Mouse (Mus musculus): ENCODE measurements around the gene Fgfr2.
A peak's percentile ranks its signal among the peaks of the same experiment; 100 is the strongest.
"Not testable (repeated sequence)": the region's sequence is repeated elsewhere in the genome, so short reads cannot be mapped to it uniquely, and the experiment has no call there.

Fgfr2 gene

GRCm38 (mm10) chr7:130631553-130632378, 2491.4 kb downstream of the Fgfr2 start:
- peak in 1 of 2 experiments; percentile 31 for DNase-seq

GRCm38 (mm10) chr7:130630956-130631355, 2492.2 kb downstream of the Fgfr2 start:
- peak in 1 of 2 experiments; percentile 37 for DNase-seq

GRCm38 (mm10) chr7:130629999-130630398, 2493.2 kb downstream of the Fgfr2 start:
- DNase-seq: no peak

DNA sequence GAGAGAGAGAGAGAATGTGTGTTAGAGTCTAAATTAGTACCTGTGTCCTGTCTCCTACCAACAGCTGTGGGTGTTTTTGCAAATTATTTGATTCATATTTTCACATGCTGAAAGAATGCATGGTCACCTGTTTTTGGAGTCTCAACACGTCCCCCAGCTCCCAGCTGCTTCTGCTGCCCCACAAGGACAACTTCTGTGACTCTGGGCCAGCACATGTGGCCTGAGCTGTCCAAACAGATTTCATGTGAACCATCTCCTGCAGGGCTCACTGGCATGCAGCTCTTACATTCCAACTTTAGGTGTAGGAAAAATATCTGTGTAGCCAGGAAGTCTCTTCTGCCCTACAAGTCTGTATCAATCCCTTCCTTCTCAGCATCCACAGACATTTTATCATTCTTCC, 2494.5 kb downstream of the Fgfr2 start:
- no peak for DNase-seq

GRCm38 (mm10) chr7:130625361-130625760, 2497.8 kb downstream of the Fgfr2 start:
- peak; percentile 42 for DNase-seq

GRCm38 (mm10) chr7:130624299-130624698, 2498.9 kb downstream of the Fgfr2 start:
- DNase-seq: no peak

- peak in 1 of 2 experiments; percentile 16 for DNase-seq
Observed at GRCm38 (mm10) chr7:130622359-130622758, 2500.8 kb downstream of the Fgfr2 start.

- no peak for DNase-seq
Observed at GRCm38 (mm10) chr7:130621953-130622352, 2501.2 kb downstream of the Fgfr2 start.

- DNase-seq: no peak
Observed at GRCm38 (mm10) chr7:130621068-130621467, 2502.1 kb downstream of the Fgfr2 start.

GRCm38 (mm10) chr7:130617591-130617990, 2505.6 kb downstream of the Fgfr2 start:
- DNase-seq: no peak

DNA sequence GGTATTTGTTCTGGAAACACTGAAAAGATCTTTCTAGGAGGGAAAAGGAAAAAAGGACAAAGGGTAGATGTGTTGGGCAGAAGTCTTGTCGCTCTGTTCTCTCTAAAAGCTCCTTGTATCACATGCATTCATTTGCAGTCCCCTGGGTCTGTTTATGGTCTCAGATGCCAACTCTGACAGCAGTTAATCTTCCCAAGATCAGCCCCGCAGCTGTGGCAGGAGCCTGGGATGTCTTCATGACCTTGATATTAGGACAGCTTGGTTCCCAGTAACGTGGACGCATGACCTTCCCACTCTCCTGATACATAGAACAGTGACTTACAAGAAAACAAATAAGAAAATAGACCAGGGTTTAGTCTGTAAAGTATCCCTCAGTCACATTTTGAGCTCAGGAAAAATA, 2509.2 kb downstream of the Fgfr2 start:
- no peak for DNase-seq

- DNase-seq: no peak
Observed at GRCm38 (mm10) chr7:130606958-130607357, 2516.2 kb downstream of the Fgfr2 start.

- DNase-seq: no peak
Observed at GRCm38 (mm10) chr7:130605111-130605510, 2518.0 kb downstream of the Fgfr2 start.

DNA sequence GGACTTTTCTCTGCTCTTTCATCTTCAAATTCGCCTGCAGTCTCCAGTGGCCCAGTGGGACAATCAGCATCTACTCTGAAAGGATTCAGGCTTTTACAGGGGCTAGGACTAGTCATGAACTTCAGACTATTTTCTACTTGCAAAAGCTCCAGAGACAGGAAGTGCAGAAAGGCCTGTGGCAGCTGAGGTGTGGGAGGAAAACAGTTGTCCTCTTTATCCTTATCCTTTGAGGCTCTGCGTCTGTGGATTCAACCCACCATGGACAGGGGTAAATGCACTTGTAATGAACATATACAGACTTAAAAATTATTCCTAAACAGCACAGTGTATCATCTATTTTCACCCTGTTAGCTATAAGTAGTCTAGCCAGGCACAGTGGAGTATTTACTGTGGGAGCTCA, 2518.8 kb downstream of the Fgfr2 start:
- DNase-seq: no peak

GRCm38 (mm10) chr7:130603556-130603955, 2519.6 kb downstream of the Fgfr2 start:
- DNase-seq: no peak

DNA sequence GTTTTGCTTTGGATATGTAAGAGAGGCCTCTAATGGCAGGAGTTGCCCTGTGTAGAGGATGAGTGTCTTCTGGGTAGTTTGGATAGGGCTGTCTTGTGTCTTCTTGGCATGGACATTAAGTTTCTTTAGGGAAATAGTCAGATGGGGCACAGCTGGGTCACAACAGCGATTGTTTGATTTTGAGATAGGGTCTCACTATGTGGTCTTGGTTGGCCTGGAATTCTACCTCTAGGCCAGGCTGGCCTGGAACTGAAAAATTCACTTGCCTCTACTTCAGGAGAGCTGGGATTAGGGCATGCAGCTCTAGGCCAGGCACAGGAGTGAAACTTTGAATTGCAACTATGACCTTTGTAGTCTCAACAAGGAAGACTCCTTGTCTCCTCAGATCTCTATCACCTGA, 2520.3 kb downstream of the Fgfr2 start:
- no peak for DNase-seq

- DNase-seq: no peak
Observed at GRCm38 (mm10) chr7:130600546-130600945, 2522.6 kb downstream of the Fgfr2 start.

DNA sequence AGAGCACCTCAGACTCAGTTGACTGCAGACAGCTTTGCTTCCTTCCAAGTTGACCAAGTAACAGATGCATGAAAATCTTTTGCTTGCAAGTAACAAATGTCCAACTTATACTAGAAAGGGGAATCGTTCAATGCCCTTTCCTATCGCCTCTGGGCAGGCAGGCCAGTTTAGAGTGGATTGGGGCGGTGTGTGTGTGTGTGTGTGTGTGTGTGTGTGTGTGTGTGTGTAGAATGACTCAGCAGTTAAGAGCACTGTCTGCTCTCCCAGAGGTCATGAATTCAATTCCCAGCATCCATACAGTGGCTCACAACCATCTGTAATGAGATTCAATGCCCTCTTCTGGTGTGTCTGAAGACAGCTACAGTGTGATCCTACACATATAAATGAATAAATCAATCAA, 2523.1 kb downstream of the Fgfr2 start:
- DNase-seq: no peak

DNA sequence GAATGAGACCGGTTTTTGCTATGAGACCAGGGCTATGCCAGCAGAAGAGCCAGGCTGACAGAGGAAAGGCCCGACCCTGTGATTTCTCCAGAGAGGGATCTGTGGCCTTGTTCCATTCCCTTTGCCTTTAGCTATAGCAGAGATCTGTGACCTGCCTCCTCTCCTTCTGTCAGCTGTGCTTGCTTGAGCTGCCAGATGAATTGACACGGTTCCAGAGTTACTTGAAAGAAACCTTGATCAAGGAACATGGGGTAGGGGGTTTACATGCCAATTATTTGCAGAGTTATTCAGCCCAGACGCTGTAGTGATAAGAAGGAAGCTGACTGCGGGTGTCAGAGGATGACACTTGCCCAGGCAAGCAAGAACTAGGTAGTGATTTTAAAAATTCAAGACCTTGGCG, 2525.6 kb downstream of the Fgfr2 start:
- DNase-seq: no peak

- DNase-seq: not testable (repeated sequence)
Observed at GRCm38 (mm10) chr7:130596079-130596855, 2526.9 kb downstream of the Fgfr2 start.

- DNase-seq: not testable (repeated sequence)
Observed at GRCm38 (mm10) chr7:130593375-130594239, 2529.5 kb downstream of the Fgfr2 start.

- not testable (repeated sequence) for DNase-seq
Observed at GRCm38 (mm10) chr7:130592975-130593374, 2530.2 kb downstream of the Fgfr2 start.
